Mouse (Mus musculus) CH12.LX (cell line): Measurements from ENCODE around the gene Pogz. TPM values are rescaled to one million over a fixed set of nuclear protein-coding genes. Genes with fewer than 3 reads are reported as not detected.

ENCODE experiments used
- DNase-seq: peaks from one replicate; pipeline ENCODE4 v3.0.0-alpha.2; 2013; ENCODE audit errors: extremely low read depth
- H3K27ac ChIP-seq: 2 replicates; pipeline ENCODE4 v1.5.1; 2012; ENCODE audit warnings: low read depth, mild to moderate bottlenecking, control low read depth, moderate library complexity; ENCODE audit not compliant: insufficient read depth
- H3K27me3 ChIP-seq: replicated peaks from 2 replicates; pipeline ENCODE3; 2012; ENCODE audit warnings: inconsistent platforms
- H3K36me3 ChIP-seq, 2 experiments: replicated peaks in 1 of 2; 2 replicates each; pipeline versions ENCODE3 to v1.6.1; 2012; ENCODE audit warnings: inconsistent platforms in 1 of 2, low read length in 1 of 2, mild to moderate bottlenecking in 1 of 2, mixed read lengths in 1 of 2, moderate library complexity in 1 of 2; ENCODE audit not compliant: control insufficient read depth in 1 of 2, insufficient read depth in 1 of 2
- H3K4me1 ChIP-seq, 2 experiments: 2 replicates each; pipeline ENCODE4 v1.6.1; 2012; ENCODE audit warnings: inconsistent platforms in 1 of 2, moderate library complexity in 1 of 2; ENCODE audit not compliant: insufficient read depth in 2 of 2, control insufficient read depth in 1 of 2
- H3K4me2 ChIP-seq: 2 replicates; pipeline ENCODE4 v1.6.1; 2012; ENCODE audit warnings: low read depth, mild to moderate bottlenecking, control low read depth; ENCODE audit not compliant: poor library complexity, insufficient read depth, severe bottlenecking
- H3K4me3 ChIP-seq, 3 experiments: fragments of 150-350 bp in 1 of 3; sonication (generic) in 1 of 3; replicated peaks in 1 of 3; 2 replicates each; pipeline versions ENCODE3 to v1.5.1; 2011 to 2012; ENCODE audit warnings: low read depth in 2 of 3, low read length in 2 of 3, mild to moderate bottlenecking in 2 of 3, moderate library complexity in 2 of 3, control low read depth in 1 of 3, improper control_type of control experiment in 1 of 3, inconsistent platforms in 1 of 3, mixed read lengths in 1 of 3; ENCODE audit not compliant: poor library complexity in 1 of 3
- H3K79me2 ChIP-seq: replicated peaks from 2 replicates; pipeline ENCODE4 v1.6.1; 2012; ENCODE audit warnings: mild to moderate bottlenecking, moderate library complexity; ENCODE audit not compliant: control insufficient read depth, poor library complexity, insufficient read depth, severe bottlenecking; ENCODE audit errors: extremely low read depth
- H3K9ac ChIP-seq: 2 replicates; pipeline ENCODE4 v1.6.1; 2012; ENCODE audit warnings: low read depth, mild to moderate bottlenecking, control low read depth, moderate library complexity; ENCODE audit not compliant: insufficient read depth
- H3K9me3 ChIP-seq: replicated peaks from 2 replicates; pipeline ENCODE3; 2012; ENCODE audit warnings: low read length, inconsistent platforms, mixed read lengths
- BHLHE40 ChIP-seq: IDR thresholded peaks from 2 replicates; pipeline ENCODE4 v1.6.1; 2011; ENCODE audit warnings: mild to moderate bottlenecking, low read depth, low read length, improper control_type of control experiment
- CHD1 ChIP-seq: IDR thresholded peaks from 2 replicates; pipeline ENCODE4 v1.6.1; 2012; ENCODE audit warnings: low read depth, low read length, improper control_type of control experiment, inconsistent platforms
- CHD2 ChIP-seq: IDR thresholded peaks from 2 replicates; pipeline ENCODE4 v1.6.1; 2011; ENCODE audit warnings: low read length, improper control_type of control experiment
- CTCF ChIP-seq, 2 experiments: IDR thresholded peaks in 1 of 2; conservative IDR thresholded peaks in 1 of 2; 2 replicates each; pipeline ENCODE4 v1.5.1; 2011 to 2012; ENCODE audit warnings: low read depth in 2 of 2, low read length in 2 of 2, improper control_type of control experiment in 1 of 2, inconsistent platforms in 1 of 2, mild to moderate bottlenecking in 1 of 2, moderate library complexity in 1 of 2
- E2F4 ChIP-seq: IDR thresholded peaks from 2 replicates; pipeline ENCODE4 v1.6.1; 2011; ENCODE audit warnings: low read depth, low read length, improper control_type of control experiment; ENCODE audit not compliant: insufficient replicate concordance
- ETS1 ChIP-seq: conservative IDR thresholded peaks from 2 replicates; pipeline ENCODE4 v1.6.1; 2012; ENCODE audit warnings: low read depth, mild to moderate bottlenecking, inconsistent platforms, low read length, improper control_type of control experiment, moderate library complexity
- GABPA ChIP-seq: IDR thresholded peaks from 2 replicates; pipeline ENCODE4 v1.6.1; 2012; ENCODE audit warnings: low read depth, low read length, improper control_type of control experiment, inconsistent platforms; ENCODE audit not compliant: insufficient replicate concordance
- HCFC1 ChIP-seq: IDR thresholded peaks from 2 replicates; pipeline ENCODE4 v1.6.1; 2012; ENCODE audit warnings: low read depth, mild to moderate bottlenecking, inconsistent platforms, low read length, improper control_type of control experiment
- IRF4 ChIP-seq: IDR thresholded peaks from 2 replicates; pipeline ENCODE4 v1.6.1; 2014; ENCODE audit warnings: low read depth, mild to moderate bottlenecking, inconsistent platforms, low read length, improper control_type of control experiment
- KAT2A ChIP-seq: IDR thresholded peaks from 2 replicates; pipeline ENCODE4 v1.6.1; 2012; ENCODE audit warnings: low read length, improper control_type of control experiment, inconsistent platforms; ENCODE audit not compliant: insufficient replicate concordance
- MAX ChIP-seq: IDR thresholded peaks from 2 replicates; pipeline ENCODE4 v1.6.1; 2011; ENCODE audit warnings: low read length, improper control_type of control experiment
- MYC ChIP-seq: IDR thresholded peaks from 2 replicates; pipeline ENCODE4 v1.6.1; 2011; ENCODE audit warnings: low read depth, mild to moderate bottlenecking, improper control_type of control experiment, low read length
- NELFE ChIP-seq: IDR thresholded peaks from 2 replicates; pipeline ENCODE4 v1.6.1; 2011; ENCODE audit warnings: low read depth, low read length, improper control_type of control experiment
- NRF1 ChIP-seq: IDR thresholded peaks from 2 replicates; pipeline ENCODE4 v1.6.1; 2014; ENCODE audit warnings: low read depth, mild to moderate bottlenecking, inconsistent platforms, low read length, improper control_type of control experiment, moderate library complexity
- POLR2A ChIP-seq: IDR thresholded peaks from 2 replicates; pipeline ENCODE4 v1.6.1; 2011; ENCODE audit warnings: low read depth, mild to moderate bottlenecking, improper control_type of control experiment, low read length
- POLR2AphosphoS2 ChIP-seq: IDR thresholded peaks from 2 replicates; pipeline ENCODE4 v1.6.1; 2011; ENCODE audit warnings: low read depth, low read length, improper control_type of control experiment
- RAD21 ChIP-seq: IDR thresholded peaks from 2 replicates; pipeline ENCODE4 v1.6.1; 2011; ENCODE audit warnings: low read depth, mild to moderate bottlenecking, low read length, improper control_type of control experiment, moderate library complexity
- SMC3 ChIP-seq: IDR thresholded peaks from 2 replicates; pipeline ENCODE4 v1.6.1; 2011; ENCODE audit warnings: low read depth, low read length, improper control_type of control experiment
- TCF12 ChIP-seq: IDR thresholded peaks from 2 replicates; pipeline ENCODE4 v1.6.1; 2014; ENCODE audit warnings: low read depth, mild to moderate bottlenecking, inconsistent platforms, low read length, improper control_type of control experiment
- UBTF ChIP-seq: IDR thresholded peaks from 2 replicates; pipeline ENCODE4 v1.6.1; 2012; ENCODE audit warnings: low read depth, mild to moderate bottlenecking, inconsistent platforms, low read length, improper control_type of control experiment, moderate library complexity
- USF1 ChIP-seq: IDR thresholded peaks from 2 replicates; pipeline ENCODE4 v1.6.1; 2014; ENCODE audit warnings: low read depth, mild to moderate bottlenecking, inconsistent platforms, low read length, improper control_type of control experiment
- USF2 ChIP-seq: conservative IDR thresholded peaks from 2 replicates; pipeline ENCODE4 v1.6.1; 2011; ENCODE audit warnings: low read depth, low read length, improper control_type of control experiment
- ZKSCAN1 ChIP-seq: IDR thresholded peaks from 2 replicates; pipeline ENCODE4 v1.6.1; 2012; ENCODE audit warnings: low read depth, inconsistent platforms, low read length, improper control_type of control experiment, borderline replicate concordance
- dilution Hi-C: fragments of 300-500 bp; cut with MboI; formaldehyde crosslinking; loops from 2 replicates; pipeline ENCODE4 v1.14.3; 2020; ENCODE audit warnings: low sequenced_read_pairs; ENCODE audit not compliant: extremely low pct_unique_long_range_greater_than_20kb, extremely low pct_ligation_motif_present
- in situ Hi-C: fragments of 300-500 bp; cut with MboI; formaldehyde crosslinking; loops from 3 replicates; pipeline ENCODE4 v1.14.3; 2019; ENCODE audit warnings: low sequenced_read_pairs, low pct_ligation_motif_present, low pct_unique_long_range_greater_than_20kb, mixed read lengths
- polyA plus RNA-seq: library from polyadenylated mRNA; unstranded; fragments of >175 nt; gene quantifications from 2 replicates; pipeline ENCODE4 v1.2.1, GENCODE M21; 2012; ENCODE audit warnings: low read depth; ENCODE audit not compliant: insufficient read length
- total RNA-seq, 2 experiments: library from RNA; depleted of rRNA; stranded (reverse); fragments of 300-350 nt in 1 of 2; fragments of >200 nt in 1 of 2; gene quantifications; 2 replicates each; pipeline ENCODE4 v1.2.3; 2012 to 2014

Gene Pogz
- total and polyA plus RNA-seq, 3 experiments = 7.7 to 23.4 (median 10.1) TPM

GRCm38 (mm10) chr3:94794359-94794758 is 43.0 kb upstream of the Pogz start:
- no peaks in the 10 kb centered on the region for H3K36me3 ChIP-seq
- no peak for TF ChIP-seq POLR2AphosphoS2
- no peak for TF ChIP-seq NELFE
- no peak for TF ChIP-seq KAT2A
- no peak for TF ChIP-seq USF1
- no peak for TF ChIP-seq CHD1
- no peak for TF ChIP-seq BHLHE40
- TF ChIP-seq HCFC1 = no peak
- TF ChIP-seq IRF4 = no peak
- no peak for TF ChIP-seq RAD21
- no peak for TF ChIP-seq ZKSCAN1
- TF ChIP-seq UBTF = no peak
- no peak overlapping the region for H3K9ac ChIP-seq
- H3K4me1 ChIP-seq = no peaks in the 10 kb centered on the region
- H3K27me3 ChIP-seq = peaks cover 27% of the 10 kb centered on the region
- H3K4me3 ChIP-seq = no peak overlapping the region
- dilution Hi-C loops (no loop called here), in situ Hi-C loops (no loop called here)
- no peak for DNase-seq
- no peak overlapping the region for H3K27ac ChIP-seq
- peaks cover 9% of the 10 kb centered on the region for H3K9me3 ChIP-seq
- H3K4me2 ChIP-seq = no peak overlapping the region
- H3K79me2 ChIP-seq = no peaks in the 10 kb centered on the region

GRCm38 (mm10) chr3:94795596-94796140 is 41.7 kb upstream of the Pogz start:
- Histone ChIP-seq H3K79me2 (no peaks in the 10 kb centered on the region), H3K9ac (no peak overlapping the region), H3K27ac (no peak overlapping the region), H3K36me3 (no peaks in the 10 kb centered on the region), H3K4me1 (no peaks in the 10 kb centered on the region), H3K4me3 (no peak overlapping the region), H3K27me3 (peaks cover 25% of the 10 kb centered on the region), H3K4me2 (no peak overlapping the region), H3K9me3 (peaks cover 8% of the 10 kb centered on the region)
- no peak for DNase-seq
- dilution Hi-C loops = no loop called here
- in situ Hi-C loops = no loop called here
- no peak for TF ChIP-seq E2F4
- no peak for TF ChIP-seq ETS1
- TF ChIP-seq GABPA = no peak
- no peak for TF ChIP-seq USF1
- TF ChIP-seq MYC = no peak
- no peak for TF ChIP-seq KAT2A
- TF ChIP-seq USF2 = no peak
- no peak for TF ChIP-seq RAD21
- no peak for TF ChIP-seq POLR2A
- TF ChIP-seq TCF12 = no peak
- no peak for TF ChIP-seq CHD2
- no peak for TF ChIP-seq CHD1
- TF ChIP-seq CTCF (conservative IDR thresholded peaks at IDR 0.05 in 1 of 2, IDR thresholded peaks at IDR 0.05 in 1 of 2; ENCODE audit: low read depth in 2 of 2, low read length in 2 of 2) = no peak
- TF ChIP-seq NRF1 = no peak
- no peak for TF ChIP-seq IRF4
- TF ChIP-seq SMC3 = no peak
- TF ChIP-seq MAX = no peak
